Mouse (Mus musculus) kidney, adult 2 months (tissue): ENCODE measurements around the gene Gm28048. TPM values are rescaled to one million over a fixed set of nuclear protein-coding genes. Genes with fewer than 3 reads are reported as not detected.

Experiments used
- DNase-seq: peaks from one replicate; pipeline ENCODE4 v3.0.0; 2021
- H3K27ac ChIP-seq: fragments of 200-500 bp; 2 replicates; pipeline ENCODE4 v1.5.1; 2012; ENCODE audit warnings: low read depth, low read length, control low read depth, inconsistent platforms; ENCODE audit not compliant: insufficient read depth
- H3K27me3 ChIP-seq: fragments of 200-500 bp; replicated peaks from 2 replicates; pipeline ENCODE4 v1.6.1; 2012; ENCODE audit warnings: mild to moderate bottlenecking, moderate library complexity, low read length, inconsistent platforms; ENCODE audit not compliant: control insufficient read depth, insufficient read depth
- H3K36me3 ChIP-seq: fragments of 200-500 bp; 2 replicates; pipeline ENCODE4 v1.6.1; 2012; ENCODE audit warnings: mild to moderate bottlenecking, moderate library complexity, low read length, inconsistent platforms; ENCODE audit not compliant: control insufficient read depth, insufficient read depth
- H3K4me1 ChIP-seq: fragments of 200-500 bp; 2 replicates; pipeline ENCODE4 v1.6.1; 2011; ENCODE audit warnings: low read length; ENCODE audit not compliant: control insufficient read depth, insufficient read depth
- H3K4me3 ChIP-seq: fragments of 200-500 bp; 2 replicates; pipeline ENCODE4 v1.5.1; 2011; ENCODE audit warnings: mild to moderate bottlenecking, low read depth, low read length, control low read depth; ENCODE audit not compliant: insufficient read depth
- CTCF ChIP-seq: fragments of 200-500 bp; conservative IDR thresholded peaks from 2 replicates; pipeline ENCODE4 v1.5.1; 2011; ENCODE audit warnings: low read depth, mild to moderate bottlenecking, control low read depth, low read length, moderate library complexity, mixed read lengths; ENCODE audit not compliant: insufficient read depth, insufficient read length
- POLR2A ChIP-seq: fragments of 200-500 bp; IDR thresholded peaks from one replicate; pipeline ENCODE4 v1.6.1; 2011; ENCODE audit warnings: low read depth, low read length, control low read depth
- WGBS: fragments of 180-500 bp; shearing (Covaris S2); methylation state at CpG from one replicate; pipeline ENCODE4 v1.1.7; 2018; 5-methylcytosine and 5-hydroxymethylcytosine counted together
- polyA plus RNA-seq: library from polyadenylated mRNA; depleted of rRNA; stranded (reverse); fragments of >200 nt; gene quantifications from 2 replicates; pipeline ENCODE4 v1.2.3, GENCODE M21; 2012

The Gm28048 gene
- polyA plus RNA-seq, 1 experiment: 1.7 TPM

DNA sequence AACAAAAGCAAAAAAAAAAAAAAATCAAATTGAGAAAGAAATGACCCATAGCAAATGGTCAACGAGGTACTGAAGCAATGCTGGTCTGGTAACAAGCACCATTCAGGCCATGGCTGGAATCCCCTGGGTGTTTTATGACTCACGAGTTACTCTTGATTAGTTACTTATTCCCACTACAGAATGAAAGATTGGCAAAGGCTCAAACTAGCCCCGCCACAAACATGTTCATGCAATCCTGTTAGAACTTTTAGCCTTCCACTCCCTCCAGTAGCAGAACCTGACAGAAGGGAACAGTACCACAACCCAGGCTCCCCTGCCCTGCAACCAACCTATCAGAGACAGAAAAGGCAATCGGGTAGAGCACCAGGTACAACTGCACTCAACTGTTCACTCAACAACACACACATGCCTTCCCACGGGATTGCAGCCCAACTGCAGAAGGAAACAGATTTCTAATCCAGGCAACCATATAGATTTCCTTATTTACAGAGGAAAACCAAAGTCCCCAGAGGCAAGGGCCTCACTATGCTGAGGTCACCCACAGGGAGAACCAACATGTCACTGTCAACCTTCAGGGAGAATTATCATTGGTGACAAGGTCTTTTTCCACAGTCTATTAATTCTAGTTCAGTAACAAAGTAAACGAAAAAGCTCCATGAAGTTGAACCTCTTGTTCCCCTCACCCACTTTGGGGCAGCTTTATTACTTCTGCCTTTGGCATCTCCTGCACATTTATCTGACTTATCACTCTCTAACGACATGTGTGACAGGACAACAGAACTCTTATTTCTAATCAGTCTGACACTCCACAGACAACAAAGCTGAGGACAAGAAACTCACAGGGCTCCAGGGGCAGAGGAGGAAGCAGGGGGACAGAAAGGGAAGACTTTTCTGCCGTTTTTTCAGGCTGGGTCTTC lies 133.9 kb downstream of the Gm28048 start:
- Histone ChIP-seq H3K4me1 (peaks cover 81% of the 10 kb centered on the region), H3K36me3 (no peaks in the 10 kb centered on the region), H3K4me3 (no peak overlapping the region), H3K27me3 (no peaks in the 10 kb centered on the region), H3K27ac (peak overlapping the region; percentile 98)
- no peak for TF ChIP-seq CTCF
- TF ChIP-seq POLR2A: no peak
- WGBS: 9% methylated on average over 8 of the region's 8 CpGs
- peak; percentile 95 for DNase-seq

DNA sequence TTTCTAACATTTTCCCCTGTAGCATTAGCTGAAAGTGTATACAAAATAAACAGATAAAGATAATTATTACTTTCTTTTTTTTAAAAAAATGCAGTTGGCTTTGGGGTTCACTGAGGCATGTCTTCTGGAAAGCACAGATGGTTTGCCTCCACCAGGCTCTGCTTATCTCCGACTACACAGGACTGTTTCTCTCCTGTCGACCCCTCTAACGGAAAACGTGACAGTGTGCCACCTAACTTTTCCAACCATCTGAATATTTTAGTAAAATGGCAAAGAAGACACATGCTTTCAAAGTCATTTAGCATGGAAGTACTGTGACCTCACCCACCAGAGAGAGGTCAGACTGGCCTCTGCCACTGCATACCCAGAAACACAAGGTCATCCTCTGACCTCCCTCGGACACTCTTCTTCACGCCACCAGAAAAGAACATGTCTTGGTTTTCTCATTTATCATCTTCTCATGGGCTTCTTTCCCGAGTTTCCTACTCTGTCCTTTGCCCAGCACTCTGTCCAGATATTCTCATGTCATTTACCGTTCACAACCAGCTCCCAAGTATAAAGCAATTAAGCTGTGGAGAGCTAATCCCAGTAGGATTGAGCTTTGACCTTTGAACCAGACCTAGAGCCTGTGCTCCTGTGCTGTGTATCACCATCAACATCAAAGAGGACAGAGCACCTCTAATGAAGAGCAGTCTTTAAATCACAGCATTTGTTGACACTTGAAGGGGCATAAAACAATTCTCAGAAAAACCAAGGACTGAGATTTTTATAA lies 134.7 kb downstream of the Gm28048 start:
- H3K27me3 ChIP-seq: no peaks in the 10 kb centered on the region
- TF ChIP-seq POLR2A (no peak), CTCF (no peak)
- H3K4me1 ChIP-seq: peaks cover 79% of the 10 kb centered on the region
- peak overlapping the region; percentile 98 for H3K27ac ChIP-seq
- H3K4me3 ChIP-seq: no peak overlapping the region
- H3K36me3 ChIP-seq: no peaks in the 10 kb centered on the region
- DNase-seq: peak; percentile 88
- 22% methylated on average over 8 of the region's 8 CpGs for WGBS

DNA sequence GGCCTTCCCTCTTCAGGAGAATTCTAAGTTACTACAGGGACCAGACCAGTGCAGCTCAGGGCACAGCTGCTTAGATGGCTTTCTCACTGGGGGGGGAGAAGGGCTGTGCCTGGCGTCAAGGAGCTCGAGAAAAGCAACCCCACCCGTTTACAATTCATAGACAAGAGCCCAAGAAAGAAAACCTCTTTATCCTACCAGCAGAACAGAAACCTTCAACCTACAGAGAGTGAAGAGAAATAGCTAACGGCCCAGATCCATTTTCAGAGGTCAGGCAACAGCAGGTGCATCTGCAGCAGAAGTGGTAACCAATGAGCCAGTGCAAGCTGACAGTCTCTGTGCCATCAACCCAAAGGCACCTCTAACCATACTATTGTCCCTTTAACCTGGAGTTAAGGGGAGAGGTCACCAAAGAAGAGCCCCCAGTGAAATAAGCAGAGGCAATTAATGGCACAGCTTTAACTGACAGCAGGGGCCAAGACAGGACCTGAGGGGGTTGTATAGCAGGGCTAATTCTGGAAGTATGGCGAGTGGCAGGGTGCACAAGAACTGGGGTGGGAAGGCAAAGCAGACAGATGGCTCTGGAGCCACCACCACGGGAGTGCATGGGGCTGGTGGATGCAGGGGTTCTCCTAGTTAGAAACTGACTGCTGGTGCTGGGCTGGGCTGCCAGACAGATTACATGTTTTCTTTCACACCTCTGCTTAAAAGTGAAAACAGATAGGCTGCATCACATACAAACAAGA lies 135.6 kb downstream of the Gm28048 start:
- peak; percentile 12 for DNase-seq
- no peaks in the 10 kb centered on the region for H3K27me3 ChIP-seq
- H3K4me1 ChIP-seq: peaks cover 75% of the 10 kb centered on the region
- TF ChIP-seq CTCF (no peak), POLR2A (no peak)
- peak overlapping the region; percentile 17 for H3K27ac ChIP-seq
- H3K4me3 ChIP-seq: no peak overlapping the region
- H3K36me3 ChIP-seq: no peaks in the 10 kb centered on the region
- 33% methylated on average over 6 of the region's 6 CpGs for WGBS

GRCm38 (mm10) chr11:22844754-22845718 lies 136.9 kb downstream of the Gm28048 start:
- WGBS: 59% methylated on average over 4 of the region's 4 CpGs
- Histone ChIP-seq H3K27me3 (no peaks in the 10 kb centered on the region), H3K27ac (peak overlapping the region; percentile 67), H3K4me3 (no peak overlapping the region), H3K4me1 (peaks cover 70% of the 10 kb centered on the region), H3K36me3 (no peaks in the 10 kb centered on the region)
- peak; percentile 90 for DNase-seq
- no peak for TF ChIP-seq POLR2A
- no peak for TF ChIP-seq CTCF

DNA sequence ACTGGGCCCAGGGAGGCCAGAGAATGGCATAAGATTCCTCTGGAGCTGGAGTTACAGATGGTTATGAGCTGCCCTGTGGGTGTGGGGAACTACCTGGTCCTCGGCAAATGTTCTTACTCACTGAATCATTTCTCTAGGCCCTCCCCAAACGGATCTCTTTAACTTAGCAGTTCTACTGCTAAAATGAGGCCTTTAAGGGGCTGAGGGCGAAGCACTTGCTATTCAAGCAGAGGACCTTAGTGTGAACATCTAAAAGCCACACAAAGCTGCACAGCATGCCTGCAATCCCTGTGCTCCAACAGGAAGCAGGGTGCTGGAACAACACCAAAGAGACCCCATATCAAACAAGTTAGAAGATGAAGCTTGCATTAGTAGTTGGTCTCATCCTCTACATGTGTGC lies 142.4 kb downstream of the Gm28048 start:
- peak overlapping the region; percentile 37 for H3K27ac ChIP-seq
- H3K4me1 ChIP-seq: peaks cover 32% of the 10 kb centered on the region
- TF ChIP-seq CTCF (no peak), POLR2A (no peak)
- H3K4me3 ChIP-seq: no peak overlapping the region
- no peak for DNase-seq
- no peaks in the 10 kb centered on the region for H3K27me3 ChIP-seq
- H3K36me3 ChIP-seq: no peaks in the 10 kb centered on the region
- 43% methylated on average over 3 of the region's 3 CpGs for WGBS

DNA sequence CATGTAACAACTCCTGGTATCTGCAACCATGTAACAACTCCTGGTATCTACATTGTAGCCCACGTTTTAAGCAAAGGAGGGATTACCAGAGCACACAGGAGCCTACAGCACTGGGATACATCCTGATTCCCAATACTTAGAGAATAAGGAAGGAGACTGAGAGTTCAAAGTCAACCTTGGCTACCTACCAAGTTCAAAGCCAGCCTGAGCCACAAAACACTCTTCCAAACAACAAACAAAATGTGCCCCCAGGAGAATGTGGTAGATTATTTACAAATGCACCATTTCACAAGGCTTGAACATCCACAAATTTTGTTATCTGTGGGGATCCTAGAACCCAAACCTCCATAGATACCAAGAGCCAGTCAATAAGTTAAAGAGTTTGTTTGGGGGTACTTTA lies 143.5 kb downstream of the Gm28048 start:
- no peak overlapping the region for H3K4me3 ChIP-seq
- peak overlapping the region; percentile 74 for H3K27ac ChIP-seq
- WGBS: 48% methylated on average over 1 of the region's 1 CpGs
- DNase-seq: peak; percentile 54
- no peak for TF ChIP-seq POLR2A
- H3K36me3 ChIP-seq: no peaks in the 10 kb centered on the region; the same call in 1 of the 2 replicates
- no peaks in the 10 kb centered on the region for H3K27me3 ChIP-seq
- peaks cover 23% of the 10 kb centered on the region for H3K4me1 ChIP-seq
